Mouse (Mus musculus) megakaryocyte progenitor cell, adult 5-6 weeks (primary cell): ENCODE results near the gene Ablim1. TPM values are rescaled to one million over a fixed set of nuclear protein-coding genes. Genes with fewer than 3 reads are reported as not detected.
"Not testable (repeated sequence)": the region's sequence is repeated elsewhere in the genome, so short reads cannot be mapped to it uniquely, and the experiment has no call there.

Experiments
- ATAC-seq: replicated peaks from 2 replicates; pipeline ENCODE4 v1.8.0; 2016; ENCODE audit warnings: mild to moderate bottlenecking, moderate TSS enrichment, inconsistent platforms; ENCODE audit not compliant: poor library complexity
- total RNA-seq, 2 experiments: library from RNA; stranded (forward) in 1 of 2; stranded (reverse) in 1 of 2; fragments of 157-497, 149-512 nt in 1 of 2; fragments of 200-1000 nt in 1 of 2; gene quantifications; 2 replicates each; pipeline versions ENCODE4 v1.2.3 to v1.2.4; 2015 to 2017

The Ablim1 gene
- total RNA-seq, 2 experiments from 2014 or later: 6.7 to 7.0 TPM

- peak; percentile 83 for ATAC-seq
These were observed 153.6 kb downstream of the Ablim1 start for GRCm38 (mm10) chr19:57161010-57161660.

- ATAC-seq: no peak
These were observed 156.9 kb downstream of the Ablim1 start for GRCm38 (mm10) chr19:57157731-57158343.

GRCm38 (mm10) chr19:57155121-57155884 is 159.4 kb downstream of the Ablim1 start:
- no peak for ATAC-seq

GRCm38 (mm10) chr19:57152357-57152756 is 162.4 kb downstream of the Ablim1 start:
- ATAC-seq: no peak

GRCm38 (mm10) chr19:57151504-57151903 is 163.2 kb downstream of the Ablim1 start:
- no peak for ATAC-seq

GRCm38 (mm10) chr19:57150275-57150674 is 164.4 kb downstream of the Ablim1 start:
- ATAC-seq: peak; percentile 81

GRCm38 (mm10) chr19:57147746-57148145 is 167.0 kb downstream of the Ablim1 start:
- no peak for ATAC-seq

GRCm38 (mm10) chr19:57146936-57147335 is 167.8 kb downstream of the Ablim1 start:
- no peak for ATAC-seq

GRCm38 (mm10) chr19:57143646-57144045 is 171.1 kb downstream of the Ablim1 start:
- ATAC-seq: no peak

- ATAC-seq: no peak
These were observed 172.8 kb downstream of the Ablim1 start for GRCm38 (mm10) chr19:57141756-57142461.

- ATAC-seq: no peak
These were observed 173.8 kb downstream of the Ablim1 start for GRCm38 (mm10) chr19:57140874-57141273.

GRCm38 (mm10) chr19:57140071-57140470 is 174.6 kb downstream of the Ablim1 start:
- ATAC-seq: no peak

- ATAC-seq: no peak
These were observed 175.7 kb downstream of the Ablim1 start for GRCm38 (mm10) chr19:57138909-57139617.

- no peak for ATAC-seq
These were observed 176.2 kb downstream of the Ablim1 start for GRCm38 (mm10) chr19:57138469-57138868.

- ATAC-seq: no peak
These were observed 176.7 kb downstream of the Ablim1 start for GRCm38 (mm10) chr19:57138045-57138444.

- peak; percentile 81 for ATAC-seq
These were observed 178.5 kb downstream of the Ablim1 start for GRCm38 (mm10) chr19:57136228-57136627.

- ATAC-seq: not testable (repeated sequence)
These were observed 179.1 kb downstream of the Ablim1 start for GRCm38 (mm10) chr19:57135654-57136053.

GRCm38 (mm10) chr19:57134654-57135348 is 179.9 kb downstream of the Ablim1 start:
- peak; percentile 33 for ATAC-seq

- no peak for ATAC-seq
These were observed 181.7 kb downstream of the Ablim1 start for GRCm38 (mm10) chr19:57132916-57133520.

- ATAC-seq: peak; percentile 49
These were observed 182.4 kb downstream of the Ablim1 start for GRCm38 (mm10) chr19:57132281-57132680.
